Mouse (Mus musculus) MEL (cell line): ENCODE data around the gene Ifi205. TPM values are rescaled to one million over a fixed set of nuclear protein-coding genes. Genes with fewer than 3 reads are reported as not detected.

Experiments used
- DNase-seq: peaks from one replicate; pipeline ENCODE4 v3.0.0; 2011; ENCODE audit warnings: low read depth, low spot score
- H3K27ac ChIP-seq: 2 replicates; pipeline ENCODE4 v1.5.1; 2012; ENCODE audit warnings: low read depth, mild to moderate bottlenecking, control low read depth, low read length, moderate library complexity; ENCODE audit not compliant: control insufficient read depth
- H3K27me3 ChIP-seq, 2 experiments: fragments of 150-350 bp in 1 of 2; sonication (generic) in 1 of 2; 2 replicates each; pipeline ENCODE4 v1.6.1; 2012; ENCODE audit warnings: low read length in 2 of 2, mild to moderate bottlenecking in 2 of 2, improper control_type of control experiment in 1 of 2, moderate library complexity in 1 of 2; ENCODE audit not compliant: insufficient read depth in 2 of 2, control insufficient read depth in 1 of 2
- H3K36me3 ChIP-seq, 2 experiments: 2 replicates each; pipeline ENCODE4 v1.6.1; 2012 to 2014; ENCODE audit warnings: low read length in 2 of 2, improper control_type of control experiment in 1 of 2, inconsistent platforms in 1 of 2, mild to moderate bottlenecking in 1 of 2; ENCODE audit not compliant: insufficient read depth in 2 of 2, control insufficient read depth in 1 of 2
- H3K4me1 ChIP-seq, 2 experiments: fragments of 150-350 bp in 1 of 2; sonication (generic) in 1 of 2; 2 replicates each; pipeline ENCODE4 v1.6.1; 2012; ENCODE audit warnings: low read length in 2 of 2, improper control_type of control experiment in 1 of 2, mild to moderate bottlenecking in 1 of 2; ENCODE audit not compliant: insufficient read depth in 2 of 2, control insufficient read depth in 1 of 2
- H3K4me3 ChIP-seq, 2 experiments: fragments of 150-350 bp in 1 of 2; sonication (generic) in 1 of 2; 2 replicates each; pipeline ENCODE4 v1.5.1; 2012; ENCODE audit warnings: low read depth in 2 of 2, low read length in 2 of 2, mild to moderate bottlenecking in 2 of 2, moderate library complexity in 2 of 2, control low read depth in 1 of 2, improper control_type of control experiment in 1 of 2; ENCODE audit not compliant: control insufficient read depth in 1 of 2, insufficient read depth in 1 of 2
- H3K79me2 ChIP-seq: 2 replicates; pipeline ENCODE4 v1.6.1; 2012; ENCODE audit warnings: mild to moderate bottlenecking, low read length, moderate library complexity; ENCODE audit not compliant: control insufficient read depth, poor library complexity, insufficient read depth
- H3K9ac ChIP-seq: 2 replicates; pipeline ENCODE4 v1.6.1; 2012; ENCODE audit warnings: low read depth, mild to moderate bottlenecking, control low read depth, low read length, moderate library complexity; ENCODE audit not compliant: control insufficient read depth, poor library complexity, severe bottlenecking
- H3K9me3 ChIP-seq: fragments of 150-350 bp; sonication (generic); replicated peaks from 2 replicates; pipeline ENCODE4 v1.6.1; 2012; ENCODE audit warnings: mild to moderate bottlenecking, low read length, improper control_type of control experiment, moderate library complexity; ENCODE audit not compliant: insufficient read depth
- BHLHE40 ChIP-seq: IDR thresholded peaks from 2 replicates; pipeline ENCODE4 v1.6.1; 2012; ENCODE audit warnings: low read depth, mild to moderate bottlenecking, inconsistent platforms, low read length, improper control_type of control experiment, borderline replicate concordance
- CHD1 ChIP-seq: IDR thresholded peaks from 2 replicates; pipeline ENCODE4 v1.6.1; 2012; ENCODE audit warnings: low read depth, mild to moderate bottlenecking, inconsistent platforms, low read length, improper control_type of control experiment
- EP300 ChIP-seq, 2 experiments: IDR thresholded peaks; 2 replicates each; pipeline ENCODE4 v1.6.1; 2011; ENCODE audit warnings: improper control_type of control experiment in 2 of 2, low read length in 2 of 2, low read depth in 1 of 2, mild to moderate bottlenecking in 1 of 2
- ETS1 ChIP-seq: IDR thresholded peaks from 2 replicates; pipeline ENCODE4 v1.6.1; 2012; ENCODE audit warnings: low read depth, mild to moderate bottlenecking, inconsistent platforms, low read length, improper control_type of control experiment, moderate library complexity
- GATA1 ChIP-seq: IDR thresholded peaks from 2 replicates; pipeline ENCODE4 v1.6.1; 2011; ENCODE audit warnings: low read depth, low read length, improper control_type of control experiment
- JUND ChIP-seq: IDR thresholded peaks from 2 replicates; pipeline ENCODE4 v1.6.1; 2011; ENCODE audit warnings: low read depth, mild to moderate bottlenecking, improper control_type of control experiment, low read length
- KAT2A ChIP-seq: conservative IDR thresholded peaks from 2 replicates; pipeline ENCODE4 v1.6.1; 2012; ENCODE audit warnings: low read depth, low read length, improper control_type of control experiment, inconsistent platforms
- MAFK ChIP-seq: IDR thresholded peaks from 2 replicates; pipeline ENCODE4 v1.6.1; 2011; ENCODE audit warnings: low read depth, mild to moderate bottlenecking, low read length, improper control_type of control experiment, borderline replicate concordance
- MEF2A ChIP-seq: IDR thresholded peaks from 2 replicates; pipeline ENCODE4 v1.6.1; 2014; ENCODE audit warnings: low read depth, mild to moderate bottlenecking, inconsistent platforms, low read length, improper control_type of control experiment; ENCODE audit not compliant: poor library complexity, insufficient replicate concordance, severe bottlenecking; ENCODE audit errors: extremely low read depth
- MXI1 ChIP-seq: IDR thresholded peaks from 2 replicates; pipeline ENCODE4 v1.6.1; 2011; ENCODE audit warnings: mild to moderate bottlenecking, low read depth, low read length, improper control_type of control experiment
- NELFE ChIP-seq: IDR thresholded peaks from 2 replicates; pipeline ENCODE4 v1.6.1; 2011; ENCODE audit warnings: low read depth, low read length, improper control_type of control experiment
- RAD21 ChIP-seq: IDR thresholded peaks from 2 replicates; pipeline ENCODE4 v1.6.1; 2011; ENCODE audit warnings: mild to moderate bottlenecking, low read depth, low read length, improper control_type of control experiment
- SMC3 ChIP-seq: IDR thresholded peaks from 2 replicates; pipeline ENCODE4 v1.6.1; 2011; ENCODE audit warnings: low read depth, low read length, improper control_type of control experiment
- TAL1 ChIP-seq: IDR thresholded peaks from 2 replicates; pipeline ENCODE4 v1.6.1; 2012; ENCODE audit warnings: mild to moderate bottlenecking, inconsistent platforms, low read length, moderate library complexity, mixed read lengths
- TBP ChIP-seq: IDR thresholded peaks from 2 replicates; pipeline ENCODE4 v1.8.0; 2011; ENCODE audit warnings: low read depth, low read length, improper control_type of control experiment
- UBTF ChIP-seq: IDR thresholded peaks from 2 replicates; pipeline ENCODE4 v1.6.1; 2012; ENCODE audit warnings: low read depth, mild to moderate bottlenecking, inconsistent platforms, low read length, improper control_type of control experiment, moderate library complexity, borderline replicate concordance; ENCODE audit not compliant: insufficient read depth
- USF1 ChIP-seq: IDR thresholded peaks from 2 replicates; pipeline ENCODE4 v1.6.1; 2014; ENCODE audit warnings: low read depth, mild to moderate bottlenecking, inconsistent platforms, low read length, improper control_type of control experiment, moderate library complexity
- USF2 ChIP-seq, 2 experiments: IDR thresholded peaks; 2 replicates each; pipeline ENCODE4 v1.6.1; 2011 to 2012; ENCODE audit warnings: improper control_type of control experiment in 2 of 2, low read length in 2 of 2, borderline replicate concordance in 1 of 2, inconsistent platforms in 1 of 2, low read depth in 1 of 2, mild to moderate bottlenecking in 1 of 2; ENCODE audit not compliant: insufficient read depth in 1 of 2
- ZC3H11A ChIP-seq: IDR thresholded peaks from 2 replicates; pipeline ENCODE4 v1.6.1; 2012; ENCODE audit warnings: low read depth, mild to moderate bottlenecking, inconsistent platforms, low read length, improper control_type of control experiment
- ZMIZ1 ChIP-seq: IDR thresholded peaks from 2 replicates; pipeline ENCODE4 v1.6.1; 2012; ENCODE audit warnings: low read depth, mild to moderate bottlenecking, inconsistent platforms, low read length, improper control_type of control experiment, moderate library complexity
- polyA plus RNA-seq, 2 experiments: library from polyadenylated mRNA; stranded (reverse) in 1 of 2; unstranded in 1 of 2; fragments of >175 nt in 1 of 2; fragments of >200 nt in 1 of 2; gene quantifications; 2 replicates each; pipeline versions ENCODE4 v1.2.1 to v1.2.4; 2012; ENCODE audit warnings: low replicate concordance in 2 of 2, low read depth in 1 of 2; ENCODE audit not compliant: insufficient read length in 2 of 2, insufficient read depth in 1 of 2, missing spikeins in 1 of 2
- total RNA-seq: library from RNA; depleted of rRNA; stranded (reverse); fragments of 300-350 nt; gene quantifications from 2 replicates; pipeline ENCODE4 v1.2.3, GENCODE M21; 2012

Ifi205 gene
- total and polyA plus RNA-seq, 3 experiments: not detected

- H3K36me3 ChIP-seq: no peaks in the 10 kb centered on the region
- no peak overlapping the region for H3K4me3 ChIP-seq
- H3K9me3 ChIP-seq: no peaks in the 10 kb centered on the region
- no peak overlapping the region for H3K27ac ChIP-seq
- H3K9ac ChIP-seq: no peak overlapping the region
- no peaks in the 10 kb centered on the region for H3K27me3 ChIP-seq
- DNase-seq: no peak
- TF ChIP-seq TBP (no peak), MXI1 (no peak), NELFE (no peak), BHLHE40 (no peak), KAT2A (no peak), MAFK (no peak), MEF2A (no peak), ZC3H11A (no peak), RAD21 (no peak), USF2 (IDR thresholded peaks at IDR 0.05; ENCODE audit: borderline replicate concordance in 1 of 2, insufficient read depth in 1 of 2, low read depth in 1 of 2, low read length in 2 of 2) (no peak), USF1 (no peak), ZMIZ1 (no peak), UBTF (no peak)
- no peaks in the 10 kb centered on the region for H3K79me2 ChIP-seq
- no peaks in the 10 kb centered on the region for H3K4me1 ChIP-seq
These were observed 23.6 kb upstream of the Ifi205 start for GRCm38 (mm10) chr1:174055248-174055647.

DNA sequence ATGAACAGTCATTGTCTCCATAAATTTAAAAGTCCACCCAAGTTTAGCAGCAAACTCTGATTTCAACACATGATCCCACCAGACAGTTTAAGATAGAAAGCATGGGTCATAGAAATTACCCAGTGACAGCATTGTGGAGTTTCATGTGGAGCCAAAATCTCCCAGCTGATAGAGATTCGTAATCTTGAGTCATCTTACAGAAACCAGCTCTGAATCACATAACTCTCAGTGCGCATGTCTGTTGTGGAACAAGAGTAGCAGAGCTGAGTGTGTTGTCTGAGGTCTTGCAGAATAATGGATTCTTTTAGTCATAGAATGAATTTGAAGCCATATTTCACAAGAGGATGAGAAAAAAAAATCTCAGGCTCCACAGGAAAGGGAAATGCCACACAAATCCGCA is 21.4 kb upstream of the Ifi205 start:
- Histone ChIP-seq H3K36me3 (no peaks in the 10 kb centered on the region), H3K4me1 (no peaks in the 10 kb centered on the region), H3K9me3 (no peaks in the 10 kb centered on the region), H3K27me3 (no peaks in the 10 kb centered on the region), H3K79me2 (no peaks in the 10 kb centered on the region), H3K27ac (no peak overlapping the region), H3K9ac (no peak overlapping the region), H3K4me3 (no peak overlapping the region)
- DNase-seq: no peak
- TF ChIP-seq JUND: no peak
- no peak for TF ChIP-seq TAL1
- no peak for TF ChIP-seq USF1
- no peak for TF ChIP-seq MXI1
- no peak for TF ChIP-seq UBTF
- TF ChIP-seq MAFK: no peak
- no peak for TF ChIP-seq KAT2A
- no peak for TF ChIP-seq ETS1
- TF ChIP-seq GATA1: no peak
- no peak for TF ChIP-seq MEF2A
- TF ChIP-seq BHLHE40: no peak
- TF ChIP-seq EP300 (IDR thresholded peaks at IDR 0.05; ENCODE audit: low read depth in 1 of 2, low read length in 2 of 2): no peak
- no peak for TF ChIP-seq CHD1
- no peak for TF ChIP-seq NELFE
- no peak for TF ChIP-seq SMC3
